Mouse (Mus musculus) left cerebral cortex, adult 2 months (tissue): ENCODE data around the gene Crebbp. TPM values are rescaled to one million over a fixed set of nuclear protein-coding genes. Genes with fewer than 3 reads are reported as not detected.

Source experiments
- DNase-seq, 2 experiments: peaks; one replicate each; pipeline ENCODE4 v3.0.0; 2021 to 2022; ENCODE audit warnings: low spot score in 2 of 2, mixed read lengths in 1 of 2; ENCODE audit errors: extremely low spot score in 1 of 2
- H3K27ac ChIP-seq: fragments of 200-600 bp; 2 replicates; pipeline ENCODE4 v1.8.1; 2022
- H3K4me3 ChIP-seq: fragments of 200-600 bp; 2 replicates; pipeline ENCODE4 v1.8.1; 2022
- CTCF ChIP-seq: fragments of 200-600 bp; IDR thresholded peaks from 2 replicates; pipeline ENCODE4 v1.8.1; 2022; ENCODE audit warnings: antibody characterized with exemption, mild to moderate bottlenecking, moderate library complexity
- intact Hi-C: fragments of 180-260 bp; cut with DNase I; formaldehyde crosslinking; loops from one replicate; pipeline ENCODE4 v1.15.1; 2025
- total RNA-seq, 2 experiments: library from RNA; stranded (reverse); gene quantifications; 2 replicates each; pipeline ENCODE4 v1.2.3; 2021

Crebbp gene
- total RNA-seq, 2 experiments from 2014 or later: 91.5 to 92.3 TPM

- H3K4me3 ChIP-seq: peak overlapping the region; percentile 58
- no peak for TF ChIP-seq CTCF
- peak overlapping the region; percentile 69; the same call in 1 of the 2 replicates for H3K27ac ChIP-seq
- DNase-seq: no peak
- intact Hi-C loops: loop anchor here (5.0 kb wide), 3 partner anchors 55 to 135 kb away; partner anchors contain the start of gene Trap1
Observed at GRCm38 (mm10) chr16:4212167-4212962, 1.4 kb downstream of the Crebbp start.

- Histone ChIP-seq H3K27ac (no peak overlapping the region), H3K4me3 (no peak overlapping the region)
- no peak for DNase-seq
- intact Hi-C loops: loop anchor here (5.0 kb wide), 3 partner anchors 57 to 133 kb away; partner anchors contain the start of gene Trap1
- no peak for TF ChIP-seq CTCF
Observed at GRCm38 (mm10) chr16:4210290-4210689, 3.5 kb downstream of the Crebbp start.

GRCm38 (mm10) chr16:4203592-4203991 lies 10.2 kb downstream of the Crebbp start:
- no peak for DNase-seq
- no peak overlapping the region for H3K4me3 ChIP-seq
- no peak for TF ChIP-seq CTCF
- no peak overlapping the region for H3K27ac ChIP-seq
- intact Hi-C loops: no loop called here

- no peak for TF ChIP-seq CTCF
- H3K27ac ChIP-seq: no peak overlapping the region
- H3K4me3 ChIP-seq: no peak overlapping the region
- DNase-seq: no peak
- intact Hi-C loops: no loop called here
Observed at GRCm38 (mm10) chr16:4199995-4200394, 13.8 kb downstream of the Crebbp start.

GRCm38 (mm10) chr16:4199566-4199965 lies 14.2 kb downstream of the Crebbp start:
- TF ChIP-seq CTCF: no peak
- intact Hi-C loops: no loop called here
- Histone ChIP-seq H3K4me3 (no peak overlapping the region), H3K27ac (no peak overlapping the region)
- no peak for DNase-seq

- no peak overlapping the region for H3K4me3 ChIP-seq
- no peak overlapping the region for H3K27ac ChIP-seq
- TF ChIP-seq CTCF: no peak
- intact Hi-C loops: no loop called here
- DNase-seq: no peak
Observed at GRCm38 (mm10) chr16:4198004-4198403, 15.8 kb downstream of the Crebbp start.

- Histone ChIP-seq H3K4me3 (no peak overlapping the region), H3K27ac (no peak overlapping the region)
- TF ChIP-seq CTCF: no peak
- DNase-seq: no peak
- intact Hi-C loops: no loop called here
Observed at GRCm38 (mm10) chr16:4190166-4190565, 23.6 kb downstream of the Crebbp start.

- intact Hi-C loops: no loop called here
- TF ChIP-seq CTCF: no peak
- no peak for DNase-seq
- Histone ChIP-seq H3K4me3 (no peak overlapping the region), H3K27ac (no peak overlapping the region)
Observed at GRCm38 (mm10) chr16:4175134-4175533, 38.7 kb downstream of the Crebbp start.

GRCm38 (mm10) chr16:4169530-4169929 lies 44.3 kb downstream of the Crebbp start:
- Histone ChIP-seq H3K27ac (no peak overlapping the region), H3K4me3 (no peak overlapping the region)
- DNase-seq: no peak
- intact Hi-C loops: no loop called here
- no peak for TF ChIP-seq CTCF

- Histone ChIP-seq H3K4me3 (no peak overlapping the region), H3K27ac (no peak overlapping the region)
- TF ChIP-seq CTCF: peak; percentile 45
- DNase-seq: no peak
- intact Hi-C loops: no loop called here
Observed at GRCm38 (mm10) chr16:4168476-4168875, 45.3 kb downstream of the Crebbp start.

- Histone ChIP-seq H3K27ac (no peak overlapping the region; the same call in 1 of the 2 replicates), H3K4me3 (no peak overlapping the region)
- DNase-seq: no peak
- TF ChIP-seq CTCF: no peak
- intact Hi-C loops: no loop called here
Observed at GRCm38 (mm10) chr16:4160898-4161247, 52.9 kb downstream of the Crebbp start.

GRCm38 (mm10) chr16:4160246-4160897 lies 53.4 kb downstream of the Crebbp start:
- intact Hi-C loops: no loop called here
- no peak for TF ChIP-seq CTCF
- Histone ChIP-seq H3K27ac (no peak overlapping the region; the same call in 1 of the 2 replicates), H3K4me3 (no peak overlapping the region)
- peak in 1 of 2 experiments; percentile 29 for DNase-seq
